Mouse (Mus musculus) lung, postnatal 0 days (tissue): ENCODE data around the gene Dusp13. TPM values are rescaled to one million over a fixed set of nuclear protein-coding genes. Genes with fewer than 3 reads are reported as not detected.

Experiments
- ATAC-seq: fragments of 200-750 bp; cut with Nextera tagmentation; 2 replicates; pipeline ENCODE4 v1.8.0; 2017; ENCODE audit warnings: moderate library complexity
- DNase-seq: peaks from one replicate; pipeline ENCODE4 v3.0.0-alpha.2; 2016; ENCODE audit warnings: low spot score
- H3K27ac ChIP-seq: fragments of 300-500 bp; sonication (generic); 2 replicates; pipeline ENCODE4 v1.5.1; 2014; ENCODE audit warnings: antibody characterized with exemption, mild to moderate bottlenecking, low read length, mixed read lengths
- H3K27me3 ChIP-seq: fragments of 300-500 bp; sonication (generic); replicated peaks from 2 replicates; pipeline ENCODE4 v1.6.1; 2014; ENCODE audit warnings: low read length, mixed read lengths; ENCODE audit not compliant: insufficient read depth
- H3K36me3 ChIP-seq: fragments of 300-500 bp; sonication (generic); 2 replicates; pipeline ENCODE4 v1.6.1; 2014; ENCODE audit warnings: low read length, mixed read lengths; ENCODE audit not compliant: insufficient read depth
- H3K4me1 ChIP-seq: fragments of 300-500 bp; sonication (generic); 2 replicates; pipeline ENCODE4 v1.6.1; 2014; ENCODE audit warnings: antibody characterized with exemption, low read depth, low read length, mixed read lengths; ENCODE audit not compliant: insufficient read depth
- H3K4me2 ChIP-seq: fragments of 300-500 bp; sonication (generic); replicated peaks from 2 replicates; pipeline ENCODE4 v1.6.1; 2014; ENCODE audit warnings: low read depth, mild to moderate bottlenecking, low read length, moderate library complexity, mixed read lengths
- H3K4me3 ChIP-seq: fragments of 300-500 bp; sonication (generic); 2 replicates; pipeline ENCODE4 v1.5.1; 2014; ENCODE audit warnings: low read depth, low read length
- H3K9ac ChIP-seq: fragments of 300-500 bp; sonication (generic); replicated peaks from 2 replicates; pipeline ENCODE4 v1.6.1; 2014; ENCODE audit warnings: low read depth, mild to moderate bottlenecking
- H3K9me3 ChIP-seq: fragments of 300-500 bp; sonication (generic); 2 replicates; pipeline ENCODE4 v1.6.1; 2016; ENCODE audit warnings: low read length, mixed read lengths
- CTCF ChIP-seq: IDR thresholded peaks from 2 replicates; pipeline ENCODE4 v1.5.1; 2016; ENCODE audit warnings: antibody characterized with exemption, mild to moderate bottlenecking
- EP300 ChIP-seq: IDR thresholded peaks from 2 replicates; pipeline ENCODE4 v1.6.1; 2016; ENCODE audit warnings: antibody characterized with exemption, mild to moderate bottlenecking, control low read depth
- WGBS: fragments of 180-500 bp; shearing (Covaris S2); extraction: QIAGEN DNeasy Blood & Tissue Kit; methylation state at CpG from one replicate; pipeline ENCODE4 v1.1.7; 2014; 5-methylcytosine and 5-hydroxymethylcytosine counted together
- polyA plus RNA-seq: library from polyadenylated mRNA; unstranded; fragments of >200 nt; fragmentation: Nextera tagmentation; extraction: Ambion mirVana; gene quantifications from 2 replicates; pipeline ENCODE4 v1.2.1, GENCODE M21; 2015

Gene Dusp13
- polyA plus RNA-seq, 1 experiment from 2014 or later = 0.20 TPM

DNA sequence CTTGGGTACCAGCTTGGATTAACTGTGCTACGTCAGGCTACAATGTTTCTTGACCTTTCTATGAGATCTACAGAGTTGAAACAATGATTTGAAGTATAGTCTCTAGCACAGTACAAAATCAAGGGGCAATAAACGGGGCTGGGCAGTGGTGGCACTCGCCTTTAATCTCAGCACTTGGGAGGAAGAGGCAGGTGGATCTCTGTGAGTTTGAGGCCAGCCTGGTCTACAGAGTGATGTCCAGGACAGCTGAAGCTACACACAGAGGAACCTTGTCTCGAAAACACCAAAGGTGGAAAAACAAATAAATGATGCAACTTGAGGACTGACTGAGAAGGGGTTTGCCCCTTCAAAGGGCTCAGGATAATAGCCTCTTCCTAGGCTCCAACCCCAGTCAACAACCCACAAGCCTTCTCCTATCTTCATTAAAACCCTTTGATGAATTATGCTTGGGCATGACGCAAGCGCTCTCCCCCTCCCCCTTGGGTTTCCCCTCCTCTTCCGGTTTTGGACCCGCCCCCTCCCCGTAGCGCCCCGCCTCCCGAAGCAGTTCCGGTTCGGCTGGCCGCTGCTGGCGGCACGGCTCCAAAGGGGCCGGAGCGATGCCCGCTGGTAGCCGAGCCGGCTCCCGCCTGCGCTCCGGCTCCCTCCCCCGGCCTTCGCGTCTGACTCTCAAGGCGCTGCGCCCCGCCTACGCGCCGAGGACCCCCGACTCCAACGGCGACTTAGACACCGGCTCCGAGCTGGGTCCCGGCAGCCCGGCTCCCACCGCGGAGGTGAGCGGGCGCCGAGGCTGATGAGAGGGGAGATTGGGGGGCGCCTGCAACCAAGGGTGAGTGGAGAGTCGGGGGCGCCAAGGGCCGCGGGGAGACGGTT lies 737 bp downstream of the Dusp13 start, which contains the start of gene Samd8:
Samd8 (plus strand) TSS at position 524 of the 873 bp plus-strand sequence.
- H3K4me1 ChIP-seq = peaks cover 6% of the 10 kb centered on the region; the same call in 1 of the 2 replicates
- peak within 1 kb of the TSS; percentile 88 for H3K27ac ChIP-seq
- peak within 1 kb of the TSS; percentile 97 for H3K4me3 ChIP-seq
- peak within 1 kb of the TSS; percentile 82 for H3K4me2 ChIP-seq
- DNase-seq = peak; percentile 93
- H3K9ac ChIP-seq = peak within 1 kb of the TSS; percentile 82
- H3K36me3 ChIP-seq = no peaks in the 10 kb centered on the region
- H3K27me3 ChIP-seq = 0 out of 2 replicates have a peak, but pooled peaks cover 3% of the 10 kb centered on the region
- peak; percentile 86 for ATAC-seq
- no peak for TF ChIP-seq CTCF
- no peak for TF ChIP-seq EP300
- 7% methylated on average over 43 of the region's 52 CpGs for WGBS
- no peaks in the 10 kb centered on the region for H3K9me3 ChIP-seq

- ATAC-seq = no peak
- no peak overlapping the region for H3K27ac ChIP-seq
- peak; percentile 49 for DNase-seq
- no peak overlapping the region for H3K4me2 ChIP-seq
- 0 out of 2 replicates have a peak, but pooled peaks cover 3% of the 10 kb centered on the region for H3K27me3 ChIP-seq
- TF ChIP-seq CTCF (peak; percentile 65), EP300 (no peak)
- H3K36me3 ChIP-seq = no peaks in the 10 kb centered on the region
- WGBS = 34% methylated on average over 15 of the region's 15 CpGs
- peaks cover 6% of the 10 kb centered on the region; the same call in 1 of the 2 replicates for H3K4me1 ChIP-seq
- no peak overlapping the region for H3K9ac ChIP-seq
- no peak overlapping the region for H3K4me3 ChIP-seq
- no peaks in the 10 kb centered on the region for H3K9me3 ChIP-seq
These were observed 2.7 kb downstream of the Dusp13 start for GRCm38 (mm10) chr14:21748142-21748870.

DNA sequence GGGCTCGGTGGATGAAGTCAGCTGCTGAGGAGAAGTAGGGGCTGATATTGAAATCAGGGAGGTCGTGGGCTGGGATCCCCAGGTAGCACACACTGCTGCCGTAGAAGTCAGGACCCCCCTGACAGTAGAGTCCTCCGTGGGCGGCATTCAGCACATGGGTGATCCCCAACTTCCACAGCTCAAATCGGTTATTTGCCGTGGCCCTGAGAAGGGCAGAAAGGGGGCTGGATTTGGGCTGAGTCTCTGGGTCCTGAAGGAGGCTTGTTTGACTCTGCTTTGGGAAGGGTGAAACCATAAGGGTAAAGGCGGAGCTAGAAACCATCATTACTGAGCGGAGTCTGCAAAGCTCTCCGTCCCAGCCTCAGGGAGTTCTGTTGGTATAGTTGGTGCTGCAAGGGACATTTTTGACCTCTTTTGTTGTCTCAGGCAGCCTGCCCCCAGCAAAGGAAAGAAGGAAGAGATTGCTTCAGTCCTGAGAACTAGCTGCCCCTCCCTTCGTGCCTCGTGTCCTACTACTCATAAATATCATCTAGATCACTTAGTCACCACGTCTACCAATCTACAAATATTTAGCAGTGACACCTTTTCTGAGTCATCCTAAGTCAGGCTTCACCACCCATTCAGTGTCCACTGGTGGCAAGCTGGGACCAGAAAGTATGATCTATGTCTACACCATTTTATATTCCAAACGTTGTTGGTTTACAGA lies 3.4 kb downstream of the Dusp13 start:
- H3K4me2 ChIP-seq = no peak overlapping the region
- TF ChIP-seq CTCF (no peak), EP300 (no peak)
- 65% methylated on average over 14 of the region's 14 CpGs for WGBS
- no peaks in the 10 kb centered on the region for H3K36me3 ChIP-seq
- H3K4me1 ChIP-seq = peaks cover 6% of the 10 kb centered on the region; the same call in 1 of the 2 replicates
- H3K9me3 ChIP-seq = no peaks in the 10 kb centered on the region
- ATAC-seq (no peak), DNase-seq (peak; percentile 50)
- no peak overlapping the region for H3K9ac ChIP-seq
- no peak overlapping the region for H3K27ac ChIP-seq
- H3K4me3 ChIP-seq = no peak overlapping the region
- 0 out of 2 replicates have a peak, but pooled peaks cover 3% of the 10 kb centered on the region for H3K27me3 ChIP-seq

GRCm38 (mm10) chr14:21746846-21747245 lies 4.1 kb downstream of the Dusp13 start:
- no peaks in the 10 kb centered on the region for H3K9me3 ChIP-seq
- no peak overlapping the region for H3K27ac ChIP-seq
- DNase-seq (peak; percentile 77), ATAC-seq (peak; percentile 39)
- TF ChIP-seq CTCF (no peak), EP300 (0 out of 2 replicates have a peak, but pooled peaks have one; percentile 30)
- no peak overlapping the region for H3K4me2 ChIP-seq
- H3K4me1 ChIP-seq = peaks cover 3% of the 10 kb centered on the region; the same call in 1 of the 2 replicates
- no peaks in the 10 kb centered on the region for H3K36me3 ChIP-seq
- 0 out of 2 replicates have a peak, but pooled peaks cover 3% of the 10 kb centered on the region for H3K27me3 ChIP-seq
- H3K4me3 ChIP-seq = no peak overlapping the region
- WGBS = 46% methylated on average over 2 of the region's 2 CpGs
- no peak overlapping the region for H3K9ac ChIP-seq

GRCm38 (mm10) chr14:21746251-21746650 lies 4.7 kb downstream of the Dusp13 start:
- 0 out of 2 replicates have a peak, but pooled peaks cover 3% of the 10 kb centered on the region for H3K27me3 ChIP-seq
- no peak for DNase-seq
- H3K9me3 ChIP-seq = no peaks in the 10 kb centered on the region
- no peak for TF ChIP-seq CTCF
- TF ChIP-seq EP300 = no peak
- no peaks in the 10 kb centered on the region for H3K36me3 ChIP-seq
- no peaks in the 10 kb centered on the region; the same call in 1 of the 2 replicates for H3K4me1 ChIP-seq
- H3K9ac ChIP-seq = no peak overlapping the region
- WGBS = 90% methylated on average over 8 of the region's 8 CpGs
- H3K27ac ChIP-seq = no peak overlapping the region
- no peak for ATAC-seq
- no peak overlapping the region for H3K4me2 ChIP-seq
- no peak overlapping the region for H3K4me3 ChIP-seq
